Mouse (Mus musculus) CD8-positive naive resting alpha-beta T cell, adult 2 months (primary cell): ENCODE measurements around the gene Gpank1.

ENCODE experiments used
- DNase-seq, 2 experiments: peaks; one replicate each; pipeline ENCODE4 v3.0.0; 2022; ENCODE audit warnings: low read depth in 2 of 2, low spot score in 2 of 2

Gene Gpank1

DNA sequence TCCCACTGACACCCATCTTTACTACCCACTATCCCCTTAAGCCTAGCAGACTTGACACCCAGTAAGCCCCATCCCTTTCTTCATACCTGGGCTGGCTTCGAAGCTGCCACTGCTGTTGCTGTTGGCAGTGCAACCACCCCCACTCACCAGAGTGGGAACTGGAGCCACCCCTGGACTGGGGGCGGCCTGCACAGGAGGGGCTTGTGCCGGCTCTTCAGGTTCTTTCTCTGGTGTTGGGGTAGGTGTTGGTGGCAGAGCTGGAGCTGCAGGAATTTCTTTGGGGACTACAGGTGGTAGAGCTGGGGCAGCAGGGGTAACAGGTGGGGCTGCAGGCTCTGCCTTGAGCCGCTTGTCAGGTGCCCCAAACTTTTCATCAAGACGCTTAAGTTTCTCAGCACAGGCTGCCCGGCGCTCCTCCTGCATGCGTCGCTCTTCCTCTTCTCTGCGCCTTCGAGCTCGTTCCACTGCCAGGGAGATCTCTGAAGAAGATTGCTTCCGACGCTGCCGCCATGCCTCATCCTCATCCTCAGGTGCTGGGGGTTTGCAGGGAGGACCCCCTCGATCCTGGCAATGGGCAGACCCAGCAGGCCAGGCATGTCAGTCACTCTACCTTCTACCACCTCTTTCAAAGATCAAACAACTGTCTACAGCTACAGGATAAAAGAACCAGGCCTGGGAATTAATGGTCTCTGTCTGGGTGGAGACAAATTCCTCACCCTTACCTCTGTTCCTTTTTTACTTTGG lies 37.8 kb downstream of the Gpank1 start:
- no peak for DNase-seq

DNA sequence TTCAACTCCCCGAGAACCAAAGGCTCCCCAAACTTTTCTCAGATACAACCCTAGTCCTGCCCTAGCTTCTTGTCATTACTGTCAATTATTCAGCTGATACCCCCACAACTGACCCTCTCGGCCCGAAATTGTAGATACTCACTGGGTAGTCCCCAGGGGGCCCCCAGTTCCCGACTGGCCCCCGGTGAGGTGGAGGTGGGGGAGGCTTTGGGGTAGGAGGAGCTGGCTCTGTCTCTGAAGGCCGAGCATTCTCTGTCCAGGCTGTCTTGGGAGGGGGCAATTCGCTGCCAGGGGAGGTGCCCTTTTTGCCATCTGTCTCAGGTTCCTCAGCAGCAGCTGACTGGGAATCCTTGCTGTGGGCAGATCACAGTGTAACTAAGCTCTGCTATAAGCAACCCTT lies 38.4 kb downstream of the Gpank1 start:
- no peak for DNase-seq

DNA sequence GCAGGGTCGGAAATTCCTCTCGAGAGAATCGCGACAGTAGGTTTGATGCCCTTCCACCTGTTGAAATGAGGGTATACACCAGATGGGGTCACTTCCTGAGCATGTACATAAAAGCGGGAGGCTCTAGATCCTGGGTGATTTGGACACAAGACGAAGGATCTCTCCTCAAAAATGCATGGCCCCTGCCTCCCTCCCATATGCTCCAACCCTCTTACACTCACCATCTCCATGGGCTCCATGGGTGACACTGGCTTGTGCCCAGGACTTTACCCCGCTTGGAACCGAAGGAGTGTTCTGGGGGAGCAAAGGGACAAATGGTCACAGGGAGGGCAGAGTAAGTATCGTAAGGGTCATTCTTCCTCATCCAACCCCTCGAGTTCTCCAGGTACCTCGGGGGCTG lies 40.2 kb downstream of the Gpank1 start:
- DNase-seq = no peak

- DNase-seq = no peak
These were observed 40.9 kb downstream of the Gpank1 start for GRCm38 (mm10) chr17:35162121-35162520.

GRCm38 (mm10) chr17:35162730-35163129 lies 41.5 kb downstream of the Gpank1 start:
- DNase-seq = no peak

DNA sequence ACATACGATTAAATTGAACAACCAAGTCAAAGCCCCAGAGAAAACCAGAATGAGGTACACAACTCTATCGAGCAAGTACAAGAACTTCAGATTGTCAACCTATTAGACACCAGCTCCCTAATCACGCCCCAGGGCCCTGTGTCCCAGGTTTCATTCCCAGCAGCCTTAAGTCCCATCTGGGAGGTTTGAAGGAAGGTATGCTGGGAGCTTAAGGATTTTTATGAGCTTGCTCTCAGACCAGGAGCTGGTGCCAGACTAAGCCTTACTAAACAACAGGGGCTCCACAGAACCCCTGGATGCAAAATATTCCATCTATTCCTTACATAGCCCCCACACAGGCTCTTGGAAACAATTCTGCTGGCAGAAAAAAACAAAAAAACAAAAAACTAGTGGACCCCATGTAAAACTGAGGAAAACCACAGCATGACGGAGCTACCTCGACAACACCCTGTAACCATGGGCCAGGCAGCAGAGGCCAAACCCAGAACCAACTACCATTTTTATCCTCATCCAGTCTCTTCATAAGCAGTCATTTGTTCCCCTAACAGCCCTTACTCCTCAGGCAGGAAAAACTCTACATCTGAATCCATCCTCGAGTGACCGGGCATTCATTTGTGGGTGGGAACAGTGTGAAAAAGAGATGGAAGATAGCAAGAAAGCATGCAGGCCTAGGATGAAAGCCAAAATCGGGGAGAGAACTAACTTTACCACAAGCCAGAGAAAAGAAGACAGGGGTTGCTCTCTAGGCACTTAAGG lies 42.2 kb downstream of the Gpank1 start:
- DNase-seq = no peak

DNA sequence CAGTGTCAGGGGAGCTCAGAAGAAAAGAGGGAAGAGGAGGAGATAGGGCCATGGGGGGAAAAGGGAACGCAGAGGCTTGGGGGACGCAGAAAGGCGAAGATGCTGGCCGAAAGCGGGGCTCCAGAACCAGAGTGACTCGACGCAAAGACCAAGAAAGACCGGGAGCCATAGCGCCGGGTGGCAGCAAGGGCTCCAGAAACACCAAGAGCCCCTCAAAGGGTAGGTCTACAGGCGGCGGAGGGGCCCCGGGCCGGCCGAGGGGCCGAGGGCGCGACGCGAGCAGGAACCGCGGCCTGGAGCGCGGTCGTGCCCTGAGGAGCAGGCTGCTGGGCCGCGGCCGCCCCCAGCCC lies 42.9 kb downstream of the Gpank1 start:
- no peak for DNase-seq

GRCm38 (mm10) chr17:35164568-35165450 lies 43.6 kb downstream of the Gpank1 start, which contains the start of gene Prrc2a:
Gene Prrc2a (minus strand): TSS chr17:35164897.
- DNase-seq = peak; percentile 95

DNA sequence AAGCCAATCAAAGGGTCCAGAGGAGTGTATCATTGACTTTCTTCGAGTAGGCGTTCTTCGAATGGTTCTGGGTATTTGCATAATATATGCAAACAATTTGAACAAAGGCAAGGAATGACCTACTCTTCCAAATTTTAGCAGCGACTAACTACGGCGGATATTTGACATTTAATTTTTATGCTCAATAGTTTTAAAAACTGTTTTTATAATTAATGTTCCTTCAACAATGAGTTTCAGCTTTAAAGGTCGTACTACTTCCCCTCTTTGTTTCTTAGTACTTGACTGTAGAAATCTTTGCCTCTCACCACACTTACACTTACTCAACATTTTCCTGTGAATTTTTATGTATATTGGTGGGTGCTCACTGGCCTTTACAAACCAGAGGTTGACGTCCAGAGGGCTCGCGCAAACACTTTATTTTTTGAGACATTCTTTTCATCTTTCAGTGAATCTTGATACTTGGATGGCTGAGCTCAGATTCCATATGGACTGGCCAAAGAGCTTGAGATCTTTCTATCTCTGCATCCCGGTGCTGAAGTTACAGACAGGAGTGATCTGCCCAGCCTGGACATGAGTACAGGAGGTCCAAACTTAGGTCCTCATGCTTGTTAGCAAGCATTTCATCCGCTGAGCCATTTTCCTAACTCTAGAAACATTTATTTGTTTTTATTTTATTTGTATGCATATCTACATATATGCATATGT lies 44.3 kb downstream of the Gpank1 start:
- DNase-seq = no peak

DNA sequence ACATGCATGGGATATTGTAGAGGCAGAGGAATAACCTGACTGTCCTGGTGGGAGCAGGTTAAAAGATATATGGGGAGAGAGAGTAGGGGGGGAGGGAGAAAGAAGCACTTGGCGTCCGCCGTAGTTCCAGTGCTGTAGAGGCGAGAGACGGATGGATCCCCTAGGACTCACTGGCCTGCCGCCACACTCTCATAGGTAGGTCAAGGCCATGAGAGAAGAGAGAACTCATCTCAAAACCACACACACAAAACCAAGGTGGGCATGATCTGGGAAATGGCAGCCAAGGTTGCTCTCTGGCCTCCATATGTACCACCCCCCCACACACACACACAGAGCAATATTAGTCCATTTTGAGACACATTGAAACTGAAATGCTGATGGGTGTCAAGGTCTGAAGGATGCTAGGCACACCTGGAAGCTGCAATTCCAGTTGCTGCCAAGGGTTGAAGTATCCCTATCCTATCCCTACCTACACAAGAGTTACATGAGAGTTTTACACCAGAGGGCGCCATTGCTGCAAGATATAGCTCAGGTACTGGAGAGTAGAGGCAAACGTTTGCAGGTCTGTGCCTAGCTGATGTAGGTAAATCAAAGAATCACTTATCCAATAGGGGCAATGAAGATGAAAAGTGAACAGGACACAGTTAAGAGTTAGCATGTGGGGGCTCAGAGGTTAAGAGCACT lies 45.2 kb downstream of the Gpank1 start:
- DNase-seq = peak; percentile 65 to 81

DNA sequence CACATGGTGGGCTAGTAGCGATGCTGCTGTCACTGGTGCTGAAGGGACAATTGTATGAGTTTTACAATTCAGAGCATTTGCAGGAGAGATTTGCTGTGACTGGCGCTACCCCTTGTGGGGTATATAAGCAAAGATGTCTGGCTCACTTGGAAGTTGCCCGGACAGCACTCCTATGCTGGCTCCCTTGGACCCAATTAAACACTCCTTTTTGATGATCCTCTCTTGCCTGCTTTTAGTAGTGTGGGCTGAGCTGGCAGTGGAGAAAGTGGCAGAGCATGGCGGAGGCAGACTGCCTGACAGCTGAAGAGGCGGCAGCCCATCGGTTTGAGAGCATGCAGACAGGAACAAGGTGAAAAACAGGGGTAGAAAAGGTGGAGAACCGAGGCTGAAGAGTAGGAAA lies 46.5 kb downstream of the Gpank1 start:
- no peak for DNase-seq

DNA sequence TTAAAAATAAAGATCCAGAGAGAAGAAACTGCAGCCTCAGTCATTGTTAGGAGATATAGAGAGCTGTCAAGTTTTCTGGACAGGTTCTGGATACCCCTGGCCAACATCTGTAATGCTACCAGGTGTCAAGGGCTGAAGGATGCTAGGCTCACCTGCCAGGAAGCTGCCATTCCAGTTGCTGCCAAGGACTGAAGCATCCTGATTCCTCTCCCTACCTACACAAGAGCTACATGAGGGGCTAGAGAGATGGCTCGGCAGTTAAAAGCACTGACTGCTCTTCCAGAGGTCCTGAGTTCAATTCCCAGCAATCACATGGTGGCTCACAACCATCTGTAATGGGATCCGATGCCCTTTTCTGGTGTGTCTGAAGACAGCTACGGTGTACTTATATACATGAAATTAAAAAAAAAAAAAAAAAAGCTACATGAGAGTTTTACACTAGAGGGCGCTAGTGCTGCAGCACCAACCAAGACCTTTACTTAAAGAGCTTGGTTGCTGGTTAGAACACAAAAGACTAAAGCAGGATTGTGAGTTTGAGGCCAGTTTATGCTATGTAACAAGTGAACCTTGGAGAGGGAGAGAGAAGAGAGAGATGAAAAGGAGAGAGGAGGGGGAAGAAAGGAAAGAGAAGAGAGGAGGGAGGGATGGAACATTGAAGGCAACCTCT lies 47.4 kb downstream of the Gpank1 start:
- peak; percentile 33 to 49 for DNase-seq

GRCm38 (mm10) chr17:35172445-35173234 lies 51.4 kb downstream of the Gpank1 start:
- DNase-seq = no peak

- no peak for DNase-seq
These were observed 52.1 kb downstream of the Gpank1 start for GRCm38 (mm10) chr17:35173329-35173728.
